Mouse (Mus musculus) testis, adult 2 months (tissue): ENCODE data around the gene Tmbim7. TPM values are rescaled to one million over a fixed set of nuclear protein-coding genes. Genes with fewer than 3 reads are reported as not detected.

Experiments
- H3K27ac ChIP-seq: fragments of 200-500 bp; 2 replicates; pipeline ENCODE4 v1.5.1; 2012; ENCODE audit warnings: low read depth, low read length; ENCODE audit not compliant: control insufficient read depth, insufficient read depth
- H3K27me3 ChIP-seq: fragments of 200-500 bp; 2 replicates; pipeline ENCODE4 v1.6.1; 2012; ENCODE audit warnings: mild to moderate bottlenecking, low read length, moderate library complexity; ENCODE audit not compliant: control insufficient read depth, insufficient read depth
- H3K36me3 ChIP-seq: fragments of 200-500 bp; 2 replicates; pipeline ENCODE4 v1.6.1; 2012; ENCODE audit warnings: mild to moderate bottlenecking, low read length; ENCODE audit not compliant: control insufficient read depth, insufficient read depth
- H3K4me1 ChIP-seq: fragments of 200-500 bp; 2 replicates; pipeline ENCODE4 v1.6.1; 2012; ENCODE audit warnings: low read length; ENCODE audit not compliant: control insufficient read depth, insufficient read depth
- H3K4me3 ChIP-seq: fragments of 200-500 bp; 2 replicates; pipeline ENCODE4 v1.5.1; 2012; ENCODE audit warnings: low read depth, mild to moderate bottlenecking, low read length, moderate library complexity, mixed read lengths; ENCODE audit not compliant: control insufficient read depth
- CTCF ChIP-seq: fragments of 200-500 bp; IDR thresholded peaks from 2 replicates; pipeline ENCODE4 v1.5.1; 2012; ENCODE audit warnings: low read depth, mild to moderate bottlenecking, inconsistent platforms, low read length, moderate library complexity; ENCODE audit not compliant: control insufficient read depth, insufficient read depth, insufficient replicate concordance
- POLR2A ChIP-seq: fragments of 200-500 bp; IDR thresholded peaks from 2 replicates; pipeline ENCODE4 v1.6.1; 2012; ENCODE audit warnings: low read depth, mild to moderate bottlenecking, inconsistent platforms, low read length, moderate library complexity; ENCODE audit not compliant: control insufficient read depth
- polyA plus RNA-seq: library from polyadenylated mRNA; depleted of rRNA; stranded (reverse); fragments of >200 nt; gene quantifications from 2 replicates; pipeline ENCODE4 v1.2.3, GENCODE M21; 2012

The Tmbim7 gene
- polyA plus RNA-seq, 1 experiment: 244 TPM

DNA sequence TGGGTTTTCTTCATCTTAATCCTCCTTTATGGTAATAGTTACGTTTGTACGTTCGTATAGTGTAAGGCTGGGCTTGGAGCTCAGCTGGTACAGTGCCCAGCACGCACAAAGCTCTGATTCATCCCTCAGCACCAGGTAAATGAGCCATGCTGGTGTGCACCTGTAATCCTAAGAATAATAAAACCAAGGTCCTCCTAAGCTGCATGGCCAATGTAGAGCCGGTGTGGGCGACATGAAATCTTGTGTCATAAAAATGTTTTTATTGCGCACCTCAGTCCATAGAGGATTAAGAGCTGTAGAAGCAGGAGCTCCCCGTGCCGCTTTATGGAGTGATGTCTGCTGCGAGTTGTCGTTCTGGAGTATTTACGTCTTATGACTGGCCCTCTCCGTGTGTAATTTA is 17.7 kb upstream of the Tmbim7 start:
- Histone ChIP-seq H3K4me1 (no peaks in the 10 kb centered on the region), H3K27ac (no peak overlapping the region), H3K27me3 (no peaks in the 10 kb centered on the region), H3K36me3 (0 out of 2 replicates have a peak, but pooled peaks cover 2% of the 10 kb centered on the region), H3K4me3 (no peak overlapping the region)
- TF ChIP-seq POLR2A (no peak), CTCF (no peak)

DNA sequence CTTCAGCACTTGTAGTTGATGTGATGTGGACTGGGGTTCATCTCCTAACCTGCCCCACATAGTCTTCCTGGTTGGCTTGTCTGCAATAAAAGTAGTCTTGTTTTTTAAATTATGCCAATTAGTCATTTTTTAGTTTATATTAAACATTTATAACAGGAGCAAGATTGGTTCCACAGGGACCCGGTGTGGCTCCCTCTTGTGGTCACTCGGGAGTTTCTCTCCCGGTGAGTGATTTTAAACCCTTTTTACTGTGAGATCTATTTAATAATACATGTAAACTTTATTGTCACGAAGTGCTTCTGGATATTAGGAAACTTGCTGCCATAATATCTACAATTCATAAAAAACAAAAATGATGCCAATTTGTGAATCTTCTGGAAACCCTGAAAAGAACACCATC is 17.0 kb upstream of the Tmbim7 start:
- no peaks in the 10 kb centered on the region for H3K27me3 ChIP-seq
- H3K4me1 ChIP-seq: no peaks in the 10 kb centered on the region
- TF ChIP-seq POLR2A (no peak), CTCF (no peak)
- no peak overlapping the region for H3K4me3 ChIP-seq
- H3K27ac ChIP-seq: no peak overlapping the region
- 0 out of 2 replicates have a peak, but pooled peaks cover 2% of the 10 kb centered on the region for H3K36me3 ChIP-seq

DNA sequence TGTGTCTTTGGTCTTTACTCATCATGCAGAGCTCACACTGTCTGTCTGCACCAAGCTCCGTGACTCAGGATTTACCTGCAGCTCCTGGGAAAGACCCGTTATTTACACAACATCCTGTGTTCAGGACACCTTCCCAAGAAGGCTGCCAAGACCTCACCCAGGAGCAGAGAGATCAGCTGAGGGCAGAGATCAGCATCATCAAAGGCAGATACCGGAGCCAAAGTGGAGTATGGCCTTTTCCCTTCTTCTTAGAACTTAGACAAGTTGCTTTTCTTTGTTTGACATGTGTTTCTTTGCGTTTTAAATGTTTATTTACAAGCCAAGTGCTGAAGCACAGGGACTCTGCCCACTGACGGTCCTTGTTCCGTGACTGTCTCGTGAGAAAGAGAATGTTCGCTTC is 15.7 kb upstream of the Tmbim7 start:
- no peaks in the 10 kb centered on the region for H3K27me3 ChIP-seq
- H3K36me3 ChIP-seq: peaks cover 2% of the 10 kb centered on the region; the same call in 1 of the 2 replicates
- H3K4me3 ChIP-seq: no peak overlapping the region
- H3K4me1 ChIP-seq: no peaks in the 10 kb centered on the region
- no peak overlapping the region for H3K27ac ChIP-seq
- TF ChIP-seq POLR2A (no peak), CTCF (no peak)

DNA sequence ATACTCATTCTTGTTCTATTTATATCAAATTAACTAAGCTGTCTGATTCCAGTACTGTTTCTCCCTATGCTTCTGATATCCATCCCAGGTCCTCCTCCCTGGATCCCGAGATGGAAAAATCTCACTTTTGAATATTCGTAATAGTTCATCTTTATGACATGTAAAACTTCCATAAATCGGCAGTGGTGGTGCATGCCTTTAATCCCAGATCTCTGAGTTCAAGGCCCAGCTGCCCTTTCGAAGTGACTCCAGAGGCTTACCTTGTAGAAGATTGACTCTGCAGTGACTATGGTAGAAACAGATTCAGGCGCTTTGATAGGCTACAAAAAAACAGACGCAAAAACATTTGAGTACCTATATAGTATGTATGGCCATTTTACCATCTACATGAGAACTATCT is 6.4 kb upstream of the Tmbim7 start:
- Histone ChIP-seq H3K36me3 (peaks cover 3% of the 10 kb centered on the region; the same call in 1 of the 2 replicates), H3K4me1 (peaks cover 2% of the 10 kb centered on the region; the same call in 1 of the 2 replicates), H3K27me3 (no peaks in the 10 kb centered on the region), H3K4me3 (no peak overlapping the region), H3K27ac (no peak overlapping the region)
- no peak for TF ChIP-seq CTCF
- no peak for TF ChIP-seq POLR2A

DNA sequence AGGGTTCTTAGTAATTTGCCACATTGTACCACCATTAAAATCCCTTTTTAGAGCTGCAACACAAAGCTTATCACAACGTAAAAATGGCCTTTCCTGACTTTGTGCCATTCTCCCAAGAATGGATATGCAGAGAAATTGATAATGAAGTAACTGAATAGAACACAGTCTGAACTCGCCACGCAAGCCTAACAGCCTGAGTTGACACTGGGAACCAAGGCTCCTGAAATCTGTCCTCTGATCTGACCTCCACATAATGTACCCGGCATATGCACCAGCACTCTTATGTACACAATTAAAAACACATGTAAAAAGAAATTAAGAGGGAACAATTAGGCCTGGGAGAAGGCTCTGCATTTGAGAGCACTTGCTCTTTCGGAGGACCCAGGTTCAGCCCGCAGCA is 5.7 kb upstream of the Tmbim7 start:
- no peak overlapping the region for H3K27ac ChIP-seq
- H3K27me3 ChIP-seq: no peaks in the 10 kb centered on the region
- TF ChIP-seq POLR2A (no peak), CTCF (no peak)
- no peak overlapping the region for H3K4me3 ChIP-seq
- peaks cover 3% of the 10 kb centered on the region; the same call in 1 of the 2 replicates for H3K36me3 ChIP-seq
- H3K4me1 ChIP-seq: peaks cover 2% of the 10 kb centered on the region; the same call in 1 of the 2 replicates

DNA sequence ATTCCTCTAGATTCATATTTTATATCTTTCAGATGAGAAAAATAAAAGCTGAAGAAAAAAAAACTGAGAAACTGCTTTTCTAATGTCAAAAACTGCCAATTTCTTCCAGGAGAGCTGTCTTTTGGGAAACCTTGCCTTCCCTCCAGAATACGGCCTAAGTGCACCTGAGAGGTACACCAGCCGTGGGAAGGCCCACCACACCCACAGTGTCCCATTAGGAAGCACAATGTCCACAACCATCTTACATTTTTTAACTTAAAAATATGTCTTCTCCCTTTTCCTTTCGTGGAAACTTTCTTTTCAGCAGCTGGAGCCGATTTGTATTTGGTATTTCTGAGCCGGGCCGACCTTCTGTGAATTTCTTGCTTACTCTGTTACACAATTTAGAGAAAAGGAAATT is 4.4 kb upstream of the Tmbim7 start:
- TF ChIP-seq CTCF (no peak), POLR2A (no peak)

DNA sequence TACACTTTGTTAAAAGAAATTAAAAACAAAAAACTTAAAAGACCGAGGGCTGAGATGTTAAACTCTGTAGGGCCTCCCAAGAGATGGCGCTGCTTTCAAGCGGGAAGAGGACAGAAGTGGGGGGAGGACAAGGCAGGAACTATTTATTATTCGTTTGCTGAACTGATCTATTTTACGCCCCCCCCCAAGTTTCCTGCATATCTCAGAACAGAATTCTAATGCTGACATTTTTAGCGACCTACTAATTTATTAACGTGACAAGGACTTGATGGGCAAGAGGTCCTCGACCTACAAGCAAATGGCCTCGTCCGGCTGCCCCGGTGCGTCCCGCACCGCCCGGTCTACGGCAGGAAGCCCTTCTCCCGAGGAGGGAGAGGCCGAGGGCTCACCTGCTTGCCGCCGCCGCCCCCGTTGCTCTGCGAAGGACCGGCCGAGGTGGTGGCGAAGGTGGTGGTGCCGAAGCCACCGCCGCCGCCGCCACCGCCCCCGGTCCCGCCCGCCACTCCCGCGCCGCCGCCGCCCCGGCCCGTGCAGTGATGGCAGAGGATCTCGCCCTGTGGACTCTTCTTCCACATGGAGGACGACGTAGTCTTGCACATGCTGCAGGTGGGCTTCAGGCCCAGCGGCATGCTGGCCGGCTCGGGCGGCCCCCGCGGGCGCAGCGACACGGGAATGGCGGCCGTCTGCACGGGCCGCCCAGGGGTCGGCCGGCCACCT is 3.8 kb upstream of the Tmbim7 start:
- TF ChIP-seq CTCF (no peak), POLR2A (no peak)
- peak overlapping the region; percentile 92 for H3K4me3 ChIP-seq
- H3K27me3 ChIP-seq: no peaks in the 10 kb centered on the region
- H3K27ac ChIP-seq: peak overlapping the region; percentile 86
- H3K4me1 ChIP-seq: peaks cover 2% of the 10 kb centered on the region; the same call in 1 of the 2 replicates
- no peaks in the 10 kb centered on the region for H3K36me3 ChIP-seq

More for the DNA sequence above, 4.4 kb upstream of the Tmbim7 start:
- Histone ChIP-seq H3K4me1 (peaks cover 2% of the 10 kb centered on the region; the same call in 1 of the 2 replicates), H3K36me3 (no peaks in the 10 kb centered on the region), H3K4me3 (peak overlapping the region; percentile 52; the same call in 1 of the 2 replicates), H3K27me3 (no peaks in the 10 kb centered on the region), H3K27ac (no peak overlapping the region)

DNA sequence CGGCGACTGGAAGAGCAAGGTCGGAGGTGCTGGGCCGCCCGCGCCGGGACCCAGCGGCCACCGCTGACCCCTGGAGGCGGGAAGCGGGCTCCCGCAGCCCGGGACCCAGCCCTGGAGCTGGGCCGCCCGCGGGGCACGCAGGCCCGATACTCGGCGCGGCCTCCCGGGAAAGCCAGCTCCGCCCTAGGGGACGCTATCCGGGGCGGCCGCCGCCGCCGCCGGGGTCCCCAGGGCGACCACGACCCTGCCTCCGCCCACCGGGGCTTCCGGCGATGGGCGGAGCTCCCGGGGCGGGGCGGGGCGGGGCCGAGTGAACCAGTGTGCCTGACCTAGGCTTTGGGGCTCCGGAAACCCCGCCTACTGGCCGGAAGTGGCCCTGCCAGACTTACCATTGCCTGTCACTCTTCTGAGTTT is 3.3 kb upstream of the Tmbim7 start:
- Histone ChIP-seq H3K36me3 (no peaks in the 10 kb centered on the region), H3K27ac (peak overlapping the region; percentile 86), H3K4me3 (peak overlapping the region; percentile 92), H3K4me1 (peaks cover 2% of the 10 kb centered on the region; the same call in 1 of the 2 replicates), H3K27me3 (no peaks in the 10 kb centered on the region)
- TF ChIP-seq CTCF: no peak
- TF ChIP-seq POLR2A: peak; percentile 77
